Mouse (Mus musculus) forebrain, embryonic 16.5 days (tissue): ENCODE data around the gene Zfp128. TPM values are rescaled to one million over a fixed set of nuclear protein-coding genes. Genes with fewer than 3 reads are reported as not detected.
"Not testable (repeated sequence)": the region's sequence is repeated elsewhere in the genome, so short reads cannot be mapped to it uniquely, and the experiment has no call there.

ENCODE experiments used
- ATAC-seq: fragments of 200-750 bp; cut with Nextera tagmentation; 2 replicates; pipeline ENCODE4 v1.8.0; 2017; ENCODE audit warnings: mild to moderate bottlenecking, moderate library complexity
- H3K27ac ChIP-seq: fragments of 300-500 bp; sonication (generic); 2 replicates; pipeline ENCODE4 v1.5.1; 2014; ENCODE audit warnings: low read length, control low read depth
- H3K27me3 ChIP-seq: fragments of 300-500 bp; sonication (generic); replicated peaks from 2 replicates; pipeline ENCODE4 v1.6.1; 2014; ENCODE audit warnings: low read length; ENCODE audit not compliant: control insufficient read depth, insufficient read depth
- H3K36me3 ChIP-seq: fragments of 300-500 bp; sonication (generic); 2 replicates; pipeline ENCODE4 v1.6.1; 2014; ENCODE audit not compliant: control insufficient read depth, insufficient read depth
- H3K4me1 ChIP-seq: fragments of 300-500 bp; sonication (generic); replicated peaks from 2 replicates; pipeline ENCODE4 v1.6.1; 2014; ENCODE audit warnings: low read length; ENCODE audit not compliant: control insufficient read depth, insufficient read depth
- H3K4me2 ChIP-seq: fragments of 300-500 bp; sonication (generic); 2 replicates; pipeline ENCODE4 v1.6.1; 2014; ENCODE audit warnings: mild to moderate bottlenecking, low read length, control low read depth
- H3K4me3 ChIP-seq: fragments of 300-500 bp; sonication (generic); replicated peaks from 2 replicates; pipeline ENCODE4 v1.5.1; 2014; ENCODE audit warnings: mild to moderate bottlenecking, low read length, control low read depth
- H3K9ac ChIP-seq: fragments of 300-500 bp; sonication (generic); replicated peaks from 2 replicates; pipeline ENCODE4 v1.6.1; 2014; ENCODE audit warnings: low read depth, low read length, control low read depth
- H3K9me3 ChIP-seq: fragments of 300-500 bp; sonication (generic); 2 replicates; pipeline ENCODE4 v1.6.1; 2016; ENCODE audit warnings: low read length; ENCODE audit not compliant: control insufficient read depth
- WGBS: fragments of 180-500 bp; shearing (Covaris S2); extraction: QIAGEN DNeasy Blood & Tissue Kit; methylation state at CpG from one replicate; pipeline ENCODE4 v1.1.7; 2014; 5-methylcytosine and 5-hydroxymethylcytosine counted together
- polyA plus RNA-seq: library from polyadenylated mRNA; unstranded; fragments of >200 nt; fragmentation: Nextera tagmentation; extraction: Ambion mirVana; gene quantifications from 2 replicates; pipeline ENCODE4 v1.2.1, GENCODE M21; 2015

Gene Zfp128
- 9.0 and 10.2 TPM in 2 replicates for polyA plus RNA-seq

DNA sequence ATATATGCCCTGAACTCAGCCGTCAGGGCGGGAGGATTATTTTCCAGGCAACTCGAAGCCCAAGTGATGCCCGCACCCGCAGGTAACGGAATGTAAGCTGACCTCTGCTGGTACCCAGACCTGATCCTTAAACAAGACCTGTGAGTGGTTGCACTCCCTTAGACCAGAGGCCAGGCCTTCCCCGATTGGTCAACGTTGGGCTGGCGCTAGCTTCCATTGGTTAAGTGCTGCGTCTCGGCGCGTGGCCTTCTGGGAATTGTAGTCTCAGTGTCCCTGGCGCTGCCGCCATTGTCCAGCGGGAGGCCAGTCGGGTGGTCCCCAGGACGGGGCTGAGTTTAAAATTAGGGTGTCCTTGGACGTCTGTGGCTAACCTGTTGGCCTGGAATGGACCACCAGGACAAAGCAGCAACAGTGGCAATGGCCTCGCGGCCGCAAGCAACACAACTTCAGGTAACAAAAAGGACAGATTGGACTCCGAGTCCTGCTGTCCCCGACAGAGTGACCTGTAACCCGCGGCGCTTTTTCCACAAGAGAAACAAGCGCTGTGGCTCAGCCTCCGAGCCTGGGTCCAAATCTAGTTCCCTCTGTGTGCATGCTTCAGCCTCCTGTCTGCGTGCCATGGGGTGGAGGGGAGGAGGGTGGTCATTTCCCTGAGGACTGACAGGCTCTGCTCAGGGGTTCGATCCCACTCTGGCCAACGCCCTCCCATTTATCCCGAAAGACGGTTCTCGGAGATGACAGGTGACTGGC, at the start of gene Zfp128:
Gene Zfp128, plus strand, starts transcription at position 267 of the 750 bp plus-strand sequence.
- Histone ChIP-seq H3K36me3 (peaks cover 11% of the 10 kb centered on the region), H3K27ac (peak within 1 kb of the TSS; percentile 28; the same call in 1 of the 2 replicates), H3K9me3 (no peaks in the 10 kb centered on the region), H3K27me3 (no peaks in the 10 kb centered on the region), H3K4me1 (peaks cover 19% of the 10 kb centered on the region), H3K4me2 (peak within 1 kb of the TSS; percentile 89), H3K4me3 (peak within 1 kb of the TSS; percentile 91), H3K9ac (peak within 1 kb of the TSS; percentile 89)
- under 1% methylated on average over 35 of the region's 35 CpGs for WGBS
- ATAC-seq = peak; percentile 99

DNA sequence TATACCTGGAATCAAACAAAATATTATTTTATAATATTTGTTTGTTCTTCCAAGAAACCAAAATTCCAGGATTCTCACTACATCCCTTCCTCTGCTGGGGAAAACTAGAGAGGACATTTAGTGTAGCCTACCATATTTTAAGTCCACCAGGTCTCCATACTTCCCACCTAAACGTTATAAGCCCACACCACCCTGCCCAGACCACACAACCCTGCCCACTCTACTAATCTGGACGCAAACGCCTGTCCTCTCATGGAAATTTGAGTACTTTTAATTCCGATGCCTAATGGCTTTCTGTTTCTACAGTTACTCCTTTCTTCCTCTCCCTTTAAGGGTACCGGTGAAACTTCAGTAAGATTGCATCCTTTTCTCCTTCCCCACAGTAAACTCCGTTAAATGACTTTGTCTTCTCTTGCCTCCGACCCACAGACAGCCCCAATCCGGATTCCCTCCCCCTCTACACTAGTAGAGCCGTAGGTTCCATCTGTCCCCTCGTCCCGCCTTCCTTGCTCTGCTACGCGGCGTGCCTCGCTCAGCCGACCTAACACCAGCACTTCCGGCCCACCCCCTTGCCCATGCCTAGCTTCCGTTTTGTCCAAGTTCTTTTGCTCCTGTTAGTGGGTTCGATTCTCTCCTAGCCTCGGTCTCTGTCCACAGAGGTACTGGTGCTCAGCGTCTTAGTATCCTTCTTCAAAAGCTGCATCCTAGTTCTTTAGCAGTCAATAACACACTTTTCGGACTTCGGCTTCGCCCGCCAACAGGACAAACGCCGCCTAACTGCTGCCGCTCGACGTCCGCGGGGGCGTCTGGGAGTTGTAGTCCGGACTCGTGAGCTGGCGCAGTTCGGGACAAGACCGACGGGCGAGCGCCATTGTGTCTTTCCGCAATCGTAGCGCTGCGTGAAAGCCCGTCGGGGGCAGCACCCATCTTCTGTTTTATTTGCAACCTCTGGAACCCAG, 46.5 kb upstream of the Zfp128 start, which contains the start of gene Zfp110:
Gene Zfp110, plus strand, starts transcription at position 600 of the 959 bp plus-strand sequence.
- peaks cover 25% of the 10 kb centered on the region for H3K9me3 ChIP-seq
- peak within 1 kb of the TSS; percentile 11 for H3K27ac ChIP-seq
- no peaks in the 10 kb centered on the region for H3K27me3 ChIP-seq
- H3K9ac ChIP-seq = peak within 1 kb of the TSS; percentile 62
- ATAC-seq = peak; percentile 98
- peaks cover 3% of the 10 kb centered on the region; the same call in 1 of the 2 replicates for H3K4me1 ChIP-seq
- H3K4me3 ChIP-seq = peak within 1 kb of the TSS; percentile 64
- 3% methylated on average over 47 of the region's 47 CpGs for whole genome bisulfite sequencing
- peaks cover 31% of the 10 kb centered on the region for H3K36me3 ChIP-seq
- peak within 1 kb of the TSS; percentile 57 for H3K4me2 ChIP-seq

DNA sequence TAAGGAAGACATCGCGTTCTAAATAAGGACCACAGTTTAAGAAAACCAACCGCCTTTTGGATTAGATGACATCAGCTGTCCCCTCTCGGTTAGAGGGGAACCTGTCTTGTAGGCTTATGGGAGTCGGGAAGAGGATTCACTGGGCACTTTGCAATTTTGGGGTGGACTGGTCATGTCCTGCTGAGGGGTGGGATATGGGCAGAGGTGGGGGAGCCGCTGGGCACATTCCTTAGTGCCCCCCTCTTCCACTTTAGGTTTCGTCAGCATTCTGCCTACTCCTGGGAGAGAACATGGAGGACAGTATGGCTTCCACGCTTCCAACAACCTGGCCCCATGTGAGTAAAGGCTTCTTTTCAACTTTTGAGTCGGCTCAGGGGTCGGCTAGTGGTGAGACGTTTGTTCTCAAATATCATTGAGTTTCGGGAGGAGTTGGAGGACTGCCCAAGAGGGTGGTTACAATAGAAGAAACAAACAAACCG, 45.7 kb upstream of the Zfp128 start:
- Histone ChIP-seq H3K27me3 (no peaks in the 10 kb centered on the region), H3K4me3 (peak overlapping the region; percentile 64), H3K4me2 (peak overlapping the region; percentile 57), H3K9me3 (peaks cover 31% of the 10 kb centered on the region), H3K36me3 (peaks cover 37% of the 10 kb centered on the region), H3K9ac (peak overlapping the region; percentile 62), H3K4me1 (peaks cover 3% of the 10 kb centered on the region; the same call in 1 of the 2 replicates), H3K27ac (peak overlapping the region; percentile 11)
- 30% methylated on average over 13 of the region's 13 CpGs for WGBS
- ATAC-seq = peak; percentile 55

DNA sequence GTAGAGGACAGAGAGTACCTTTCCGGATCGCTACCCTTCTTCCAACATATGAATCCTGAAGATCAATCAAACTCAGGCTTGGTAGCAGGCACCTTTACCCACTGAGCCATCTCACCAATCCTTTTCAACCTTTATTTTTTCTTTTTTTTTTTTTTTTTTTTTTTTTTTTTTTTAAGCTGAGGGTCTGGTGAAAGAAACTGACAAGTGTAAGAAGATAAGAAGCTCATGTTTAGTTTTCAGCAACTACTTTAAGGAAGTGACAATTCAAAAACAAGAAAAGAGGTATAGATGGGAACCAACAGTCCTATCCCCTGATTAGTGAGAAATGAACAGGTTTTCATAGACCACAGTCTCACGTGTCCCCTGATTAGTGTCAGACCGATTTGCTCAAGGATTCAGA, 45.2 kb upstream of the Zfp128 start:
- peaks cover 33% of the 10 kb centered on the region for H3K9me3 ChIP-seq
- no peak overlapping the region for H3K27ac ChIP-seq
- H3K36me3 ChIP-seq = peaks cover 42% of the 10 kb centered on the region
- H3K4me2 ChIP-seq = peak overlapping the region; percentile 57
- peak overlapping the region; percentile 64 for H3K4me3 ChIP-seq
- H3K9ac ChIP-seq = no peak overlapping the region
- H3K4me1 ChIP-seq = peaks cover 3% of the 10 kb centered on the region; the same call in 1 of the 2 replicates
- ATAC-seq = no peak
- 96% methylated on average over 4 of the region's 4 CpGs for WGBS
- no peaks in the 10 kb centered on the region for H3K27me3 ChIP-seq

DNA sequence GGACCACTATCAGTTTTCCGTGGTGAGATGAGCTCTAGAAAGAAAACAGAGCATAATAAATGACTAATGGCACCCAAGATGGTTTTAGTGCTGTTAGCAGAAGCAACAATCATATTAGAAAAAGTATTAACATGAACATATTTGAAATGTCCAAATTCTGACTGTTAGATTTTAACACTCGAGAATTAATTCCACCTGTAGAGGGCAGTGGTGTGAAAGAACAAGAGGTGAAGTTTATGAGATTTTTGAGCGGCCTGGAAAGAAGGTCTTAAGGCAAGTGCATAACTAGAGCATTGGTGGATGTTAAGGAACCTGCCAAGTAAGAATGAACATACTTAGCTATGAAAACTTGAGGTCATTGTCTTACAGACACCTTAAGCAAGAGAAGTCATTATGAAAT, 6.7 kb upstream of the Zfp128 start:
- H3K27me3 ChIP-seq = no peaks in the 10 kb centered on the region
- no peaks in the 10 kb centered on the region for H3K36me3 ChIP-seq
- no peak overlapping the region for H3K4me2 ChIP-seq
- H3K4me1 ChIP-seq = no peaks in the 10 kb centered on the region
- peaks cover 1% of the 10 kb centered on the region; the same call in 1 of the 2 replicates for H3K9me3 ChIP-seq
- WGBS = 30% methylated on average over 3 of the region's 3 CpGs
- no peak for ATAC-seq
- H3K9ac ChIP-seq = no peak overlapping the region
- no peak overlapping the region for H3K4me3 ChIP-seq
- no peak overlapping the region for H3K27ac ChIP-seq

DNA sequence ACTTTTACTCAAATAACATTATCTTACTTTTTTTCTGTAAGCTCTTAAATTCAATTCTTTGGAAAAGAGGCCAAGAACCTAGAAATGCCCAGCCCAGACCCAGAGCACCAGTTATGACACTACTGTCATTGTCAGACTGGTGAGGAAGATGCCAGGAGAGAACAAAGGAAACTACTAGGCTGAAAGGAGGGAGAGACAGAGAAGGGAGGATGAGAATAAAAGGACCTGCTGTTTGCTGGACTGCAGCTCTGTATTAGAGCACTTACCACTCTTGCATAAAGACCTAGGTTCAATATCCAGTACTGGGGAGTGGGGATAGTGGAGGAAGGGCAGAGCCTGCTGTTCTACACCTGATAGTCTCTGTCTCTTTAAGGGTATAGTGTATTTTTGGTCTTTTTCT, 941 bp upstream of the Zfp128 start:
- 0 out of 2 replicates have a peak, but pooled peaks cover 3% of the 10 kb centered on the region for H3K36me3 ChIP-seq
- H3K27ac ChIP-seq = no peak overlapping the region
- no peak overlapping the region for H3K9ac ChIP-seq
- ATAC-seq = no peak
- peaks cover 19% of the 10 kb centered on the region for H3K4me1 ChIP-seq
- no peak overlapping the region for H3K4me2 ChIP-seq
- H3K27me3 ChIP-seq = no peaks in the 10 kb centered on the region
- no peaks in the 10 kb centered on the region for H3K9me3 ChIP-seq
- no peak overlapping the region for H3K4me3 ChIP-seq

DNA sequence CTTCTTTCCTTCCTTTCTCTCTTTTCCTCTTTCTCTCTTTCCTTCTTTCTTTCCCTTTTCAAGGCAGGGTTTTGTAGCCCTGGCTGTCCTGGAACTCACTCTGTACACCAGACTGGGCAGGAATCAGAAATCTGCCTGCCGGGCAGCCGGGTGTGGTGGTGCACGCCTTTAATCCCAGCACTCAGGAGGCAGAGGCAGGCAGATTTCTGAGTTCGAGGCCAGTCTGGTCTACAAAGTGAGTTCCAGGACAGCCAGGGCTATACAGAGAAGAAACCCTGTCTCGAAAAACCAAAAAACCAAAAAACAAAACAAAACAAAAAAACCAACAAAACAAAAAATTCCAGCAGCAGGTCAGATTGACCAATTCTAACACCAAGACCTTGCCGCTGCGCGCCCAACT, 480 bp upstream of the Zfp128 start:
- H3K9me3 ChIP-seq, H3K36me3 ChIP-seq, H3K27me3 ChIP-seq, H3K27ac ChIP-seq: not testable (repeated sequence)
- Histone ChIP-seq H3K4me3 (peak overlapping the region; percentile 91), H3K9ac (peak overlapping the region; percentile 89), H3K4me2 (peak overlapping the region; percentile 89), H3K4me1 (peaks cover 19% of the 10 kb centered on the region)
- peak; percentile 20 for ATAC-seq
- WGBS = 44% methylated on average over 8 of the region's 8 CpGs

DNA sequence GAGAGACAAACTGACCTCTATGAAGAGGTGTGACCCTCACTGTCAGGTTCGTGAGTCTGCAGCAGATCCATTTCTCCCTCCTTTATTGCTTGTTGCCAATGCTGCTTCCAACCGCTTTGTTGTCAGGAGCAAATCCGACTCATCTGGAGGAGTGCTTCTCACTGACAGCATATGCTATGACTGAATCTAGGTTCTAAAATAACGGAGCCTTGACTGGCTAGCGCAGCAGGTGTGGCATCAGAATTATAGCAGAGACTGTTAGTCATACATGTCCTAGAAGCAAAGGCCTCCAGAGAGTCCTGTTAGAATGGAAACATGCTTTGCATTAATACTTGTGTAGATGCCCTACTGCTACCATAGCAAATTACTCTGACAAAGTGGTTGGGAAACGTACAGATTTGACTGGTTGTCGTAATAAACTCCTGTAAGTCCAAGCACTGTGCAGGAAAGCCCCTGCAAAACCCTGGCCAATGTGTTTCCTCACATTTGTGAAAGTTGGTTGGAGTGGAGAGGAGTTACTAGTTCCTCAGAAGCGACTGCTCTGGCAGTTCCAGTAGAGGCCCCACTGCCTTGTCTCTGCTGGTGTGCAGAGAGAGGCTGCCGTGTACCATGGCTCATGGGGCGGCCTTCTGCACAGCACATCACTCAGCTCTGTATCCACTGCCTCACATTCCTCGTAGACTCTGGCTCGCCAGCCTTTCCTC, 5.7 kb downstream of the Zfp128 start:
- H3K9ac ChIP-seq = no peak overlapping the region
- no peaks in the 10 kb centered on the region for H3K27me3 ChIP-seq
- WGBS = 93% methylated on average over 12 of the region's 12 CpGs
- peaks cover 13% of the 10 kb centered on the region for H3K4me1 ChIP-seq
- H3K9me3 ChIP-seq = no peaks in the 10 kb centered on the region
- H3K36me3 ChIP-seq = peaks cover 40% of the 10 kb centered on the region
- H3K4me3 ChIP-seq = no peak overlapping the region
- no peak for ATAC-seq
- no peak overlapping the region for H3K27ac ChIP-seq
- no peak overlapping the region for H3K4me2 ChIP-seq
